Mouse (Mus musculus): ENCODE data around the gene Kpna4. TPM values are rescaled to one million over a fixed set of nuclear protein-coding genes. Genes with fewer than 3 reads are reported as not detected.

Gene Kpna4
- 131 to 138 TPM (median 136 TPM) in 4 replicates for total RNA-seq (2023)

GRCm38 (mm10) chr3:69126509-69127345, at the start of gene Kpna4:
TSS of gene Kpna4 (minus strand) at chr3:69127113.

GRCm38 (mm10) chr3:69044645-69045399, 82.1 kb downstream of the Kpna4 start, which contains the start of gene Trim59:
TSS of gene Trim59 (minus strand) at chr3:69044755.

Other genes with a start within 250 kb of the Kpna4 start
- 11.6 to 16.7 TPM (median 14.4 TPM) in 4 replicates for gene Ift80, start 122.5 kb downstream of the Kpna4 start, total RNA-seq (2023)
- gene Smc4, start 122.4 kb downstream of the Kpna4 start, total RNA-seq (2023): 97.5 to 124 TPM (median 112 TPM) in 4 replicates
- 62.0 to 74.7 TPM (median 69.9 TPM) in 4 replicates for gene Trim59, start 82.4 kb downstream of the Kpna4 start, total RNA-seq (2023)
- not detected in 4 replicates for gene Arl14, start 95.3 kb upstream of the Kpna4 start, total RNA-seq (2023)
- gene Ppm1l, start 189.7 kb upstream of the Kpna4 start, total RNA-seq (2023): 13.1 to 18.4 TPM (median 16.5 TPM) in 4 replicates